Mouse (Mus musculus): ENCODE data around the gene Actr8. TPM values are rescaled to one million over a fixed set of nuclear protein-coding genes. Genes with fewer than 3 reads are reported as not detected.

Gene Actr8
- polyA plus RNA-seq, 1 experiment from 2014 or later: 45.4 TPM

Small RNA genes lying within 50 kb of the gene (microRNA-seq; reads per million reads assigned to microRNA genes)
- 0.34 reads per million for gene Mir6947 (ENCODE audit: borderline number of aligned reads)

Other genes with a start within 250 kb of the Actr8 start
- gene Selenok, start 10.0 kb upstream of the Actr8 start, polyA plus RNA-seq (2014; fragmentation: Nextera tagmentation; extraction: Ambion mirVana): 181 and 182 TPM in 2 replicates
- gene Il17rb, start 30.6 kb downstream of the Actr8 start, polyA plus RNA-seq (2014; fragmentation: Nextera tagmentation; extraction: Ambion mirVana): 0.60 and 0.75 TPM in 2 replicates
- 0.10 and 0.21 TPM in 2 replicates for gene Chdh, start 30.7 kb downstream of the Actr8 start, polyA plus RNA-seq (2014; fragmentation: Nextera tagmentation; extraction: Ambion mirVana)